In genomic region chr14:36715684-36716083, GRCm38 (mm10) we compare ENCODE assay signal across 14 mouse cellular contexts.
"Had no signal": no experiment of that assay in that cellular context is flagged by ENCODE, and none has a peak within 500 bp of the region (broad histone marks: within the 10 kb centered on the region; RNA-seq: fewer than 3 reads in every experiment).

No protein-coding gene starts in this region.

- DNase-seq: lung, adult 18-20 months; lung, embryonic 14.5 days; lung, postnatal 10 days; lung, postnatal 4 days; midbrain, embryonic 14.5 days; right cerebral cortex, postnatal 14 days; thymus, adult 18-20 months; thymus, postnatal 14 days; thymus, postnatal 36 days had no signal

- H3K27ac ChIP-seq: midbrain, embryonic 10.5 days; midbrain, embryonic 12.5 days; neural tube, embryonic 12.5 days had no signal

- H3K4me2 ChIP-seq: lung, embryonic 14.5 days; midbrain, embryonic 12.5 days; neural tube, embryonic 12.5 days had no signal

- ATAC-seq: midbrain, embryonic 16.5 days had no signal

- H3K4me1 ChIP-seq: midbrain, embryonic 10.5 days; midbrain, embryonic 12.5 days; neural tube, embryonic 12.5 days had no signal

- H3K4me3 ChIP-seq: midbrain, embryonic 10.5 days; midbrain, embryonic 12.5 days; myocyte; neural tube, embryonic 12.5 days had no signal

- H3K9ac ChIP-seq: lung, embryonic 14.5 days; midbrain, embryonic 12.5 days; neural tube, embryonic 12.5 days had no signal

- H3K27me3 ChIP-seq: midbrain, embryonic 12.5 days; neural tube, embryonic 12.5 days had no signal

- H3K36me3 ChIP-seq: midbrain, embryonic 10.5 days; midbrain, embryonic 12.5 days; neural tube, embryonic 12.5 days had no signal

- H3K9me3 ChIP-seq: midbrain, embryonic 10.5 days; midbrain, embryonic 12.5 days; neural tube, embryonic 12.5 days had no signal
